ENCODE assay signal across 8 mouse cellular contexts in the genomic region with DNA sequence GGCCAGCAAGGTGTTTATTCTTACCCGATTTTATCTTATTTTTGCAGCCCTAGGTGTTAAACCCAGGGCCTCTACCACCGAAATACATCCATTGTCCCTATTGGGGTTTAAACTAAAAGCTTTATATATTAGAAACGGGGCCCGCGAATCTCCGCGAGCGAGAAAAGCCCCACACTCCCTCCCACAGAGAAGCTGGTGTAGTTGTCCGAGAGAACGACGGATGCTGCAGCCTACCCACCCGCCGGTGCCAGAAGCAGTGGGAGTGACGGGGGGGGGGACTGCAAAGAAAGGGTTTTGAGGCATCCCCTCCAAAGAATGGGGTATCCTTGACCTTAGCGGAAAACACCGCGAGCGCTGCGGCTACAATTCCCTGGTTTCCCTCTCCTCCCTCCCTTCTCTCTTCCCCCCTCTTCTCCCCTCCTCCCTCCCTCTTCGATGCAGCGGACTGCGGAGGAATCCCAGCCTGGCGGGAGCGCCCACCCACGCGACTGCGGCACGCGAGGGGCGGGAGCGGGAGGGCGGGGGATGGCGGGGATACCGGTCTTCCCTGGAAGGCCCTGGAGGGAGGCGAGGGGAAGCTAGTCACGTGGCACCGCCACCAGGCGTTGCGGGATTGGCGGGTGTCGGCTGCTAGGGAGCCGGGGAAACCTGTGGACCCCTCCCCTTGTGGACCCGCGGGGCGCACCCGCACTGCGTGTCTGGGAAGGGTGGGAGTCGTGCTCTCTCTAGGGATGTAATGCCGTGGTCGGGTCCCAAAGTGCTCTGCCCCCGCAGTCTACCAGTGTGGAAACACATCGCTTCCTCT. TPM values are rescaled to one million over a fixed set of nuclear protein-coding genes. Genes with fewer than 3 reads are reported as not detected.
DNase-seq lines count a peak whose midpoint lies in the region; ATAC-seq lines count a peak whose summit lies in the region.

No protein-coding gene starts in this region.

- H3K27me3 ChIP-seq in embryonic facial prominence, embryonic 12.5 days, result peaks cover 46% of the 10 kb centered on the region
- peaks cover 34% of the 10 kb centered on the region for H3K27me3 ChIP-seq in heart, embryonic 12.5 days (replicated peaks)
- H3K27me3 ChIP-seq in liver, embryonic 15.5 days, result peaks cover 78% of the 10 kb centered on the region
- H3K27me3 ChIP-seq in neural tube, embryonic 11.5 days (ENCODE audit: control insufficient read depth, insufficient read depth, low read length), result peaks cover 11% of the 10 kb centered on the region

- DNase-seq in CD4-positive, CD25-positive, alpha-beta regulatory T cell, adult 2 months (ENCODE audit: low read depth, low spot score), result peak; percentile 44
- peak; percentile 81 for DNase-seq in adrenal gland, postnatal 10 days
- DNase-seq in kidney, postnatal 36 days, result peak; percentile 41 to 68
- DNase-seq in neural tube, embryonic 11.5 days (ENCODE audit: low spot score), result peak; percentile 90
- peak; percentile 57 to 62 for DNase-seq in urinary bladder, adult 18-20 months (ENCODE audit: low spot score in 2 of 2)

- peaks cover 15% of the 10 kb centered on the region; the same call in 1 of the 2 replicates for H3K4me1 ChIP-seq in embryonic facial prominence, embryonic 12.5 days
- H3K4me1 ChIP-seq in heart, embryonic 12.5 days (replicated peaks), result peaks cover 25% of the 10 kb centered on the region
- H3K4me1 ChIP-seq in liver, embryonic 15.5 days (replicated peaks), result peaks cover 50% of the 10 kb centered on the region
- no peaks in the 10 kb centered on the region for H3K4me1 ChIP-seq in neural tube, embryonic 11.5 days (ENCODE audit: control insufficient read depth, insufficient read depth, low read length)

- H3K4me3 ChIP-seq in embryonic facial prominence, embryonic 12.5 days, result peak overlapping the region; percentile 47
- peak overlapping the region; percentile 60 for H3K4me3 ChIP-seq in heart, embryonic 12.5 days
- H3K4me3 ChIP-seq in liver, embryonic 15.5 days (replicated peaks), result peak overlapping the region; percentile 58
- peak overlapping the region; percentile 29 for H3K4me3 ChIP-seq in neural tube, embryonic 11.5 days (ENCODE audit: low read depth, low read length)

- H3K4me2 ChIP-seq in embryonic facial prominence, embryonic 12.5 days (replicated peaks), result peak overlapping the region; percentile 88
- peak overlapping the region; percentile 97 for H3K4me2 ChIP-seq in heart, embryonic 12.5 days
- H3K4me2 ChIP-seq in liver, embryonic 15.5 days, result peak overlapping the region; percentile 91
- peak overlapping the region; percentile 81 for H3K4me2 ChIP-seq in neural tube, embryonic 11.5 days (ENCODE audit: low read depth)

- peak overlapping the region; percentile 48 for H3K9ac ChIP-seq in embryonic facial prominence, embryonic 12.5 days
- H3K9ac ChIP-seq in heart, embryonic 12.5 days, result peak overlapping the region; percentile 64
- H3K9ac ChIP-seq in liver, embryonic 15.5 days, result peak overlapping the region; percentile 46; the same call in 1 of the 2 replicates
- H3K9ac ChIP-seq in neural tube, embryonic 11.5 days (ENCODE audit: low read length), result peak overlapping the region; percentile 37

- peak; percentile 81 for ATAC-seq in embryonic facial prominence, embryonic 12.5 days (ENCODE audit: insufficient number of reproducible peaks, insufficient read depth, low FRiP score, low TSS enrichment)
- ATAC-seq in heart, embryonic 12.5 days (ENCODE audit: insufficient number of reproducible peaks, low FRiP score), result peak; percentile 84
- peak; percentile 48 for ATAC-seq in liver, embryonic 15.5 days (ENCODE audit: insufficient read depth)
- ATAC-seq in neural tube, embryonic 11.5 days (ENCODE audit: insufficient read depth, low FRiP score, low TSS enrichment), result peak; percentile 91

- no peaks in the 10 kb centered on the region for H3K9me3 ChIP-seq in embryonic facial prominence, embryonic 12.5 days
- H3K9me3 ChIP-seq in heart, embryonic 12.5 days (replicated peaks), result no peaks in the 10 kb centered on the region
- no peaks in the 10 kb centered on the region for H3K9me3 ChIP-seq in liver, embryonic 15.5 days (replicated peaks)
- H3K9me3 ChIP-seq in neural tube, embryonic 11.5 days (ENCODE audit: control insufficient read depth, low read length), result no peaks in the 10 kb centered on the region

- peak overlapping the region; percentile 72 for H3K27ac ChIP-seq in embryonic facial prominence, embryonic 12.5 days
- peak overlapping the region; percentile 47; the same call in 1 of the 2 replicates for H3K27ac ChIP-seq in heart, embryonic 12.5 days (ENCODE audit: poor library complexity, severe bottlenecking)
- no peak overlapping the region for H3K27ac ChIP-seq in liver, embryonic 15.5 days (replicated peaks)
- peak overlapping the region; percentile 58 for H3K27ac ChIP-seq in neural tube, embryonic 11.5 days (ENCODE audit: low read depth, low read length)

- no peaks in the 10 kb centered on the region for H3K36me3 ChIP-seq in embryonic facial prominence, embryonic 12.5 days
- no peaks in the 10 kb centered on the region for H3K36me3 ChIP-seq in heart, embryonic 12.5 days
- no peaks in the 10 kb centered on the region for H3K36me3 ChIP-seq in liver, embryonic 15.5 days (replicated peaks)
- H3K36me3 ChIP-seq in neural tube, embryonic 11.5 days (ENCODE audit: control insufficient read depth, insufficient read depth, low read length), result no peaks in the 10 kb centered on the region

- under 1% methylated on average over 52 of the region's 52 CpGs for WGBS in embryonic facial prominence, embryonic 12.5 days
- WGBS in heart, embryonic 12.5 days, result under 1% methylated on average over 47 of the region's 52 CpGs
- 1% methylated on average over 52 of the region's 52 CpGs for WGBS in liver, embryonic 15.5 days (ENCODE audit: insufficient replicate concordance)
- WGBS in neural tube, embryonic 11.5 days, result 0% methylated on average over 47 of the region's 52 CpGs

RNA-seq across cellular contexts. Expression of gene Rnf19b, which starts 9.4 kb away (rescaled TPM):
- 10 to 100 TPM; 23.6 to 25.1 TPM for total RNA-seq in adrenal gland, postnatal 10 days (2021)
- polyA plus RNA-seq in embryonic facial prominence, embryonic 12.5 days (2016; fragmentation: Nextera tagmentation; extraction: Ambion mirVana), result 10.9 and 11.3 TPM in 2 replicates
- polyA plus RNA-seq in heart, embryonic 12.5 days (2016; fragmentation: Nextera tagmentation; extraction: Ambion mirVana), result 8.1 and 8.2 TPM in 2 replicates
- 4.8 and 5.5 TPM in 2 replicates for polyA plus RNA-seq in liver, embryonic 15.5 days (2015; fragmentation: Nextera tagmentation; extraction: Ambion mirVana)
- polyA plus RNA-seq in neural tube, embryonic 11.5 days (2014; fragmentation: Nextera tagmentation; extraction: Ambion mirVana), result 11.8 and 13.6 TPM in 2 replicates

RNA-seq across cellular contexts. Expression of gene Tmem54, which starts 56.6 kb away (rescaled TPM):
- not detected for total RNA-seq in adrenal gland, postnatal 10 days (2021)
- polyA plus RNA-seq in embryonic facial prominence, embryonic 12.5 days (2016; fragmentation: Nextera tagmentation; extraction: Ambion mirVana), result 6.3 and 7.6 TPM in 2 replicates
- 0.24 and 0.34 TPM in 2 replicates for polyA plus RNA-seq in heart, embryonic 12.5 days (2016; fragmentation: Nextera tagmentation; extraction: Ambion mirVana)
- 1.2 and 1.9 TPM in 2 replicates for polyA plus RNA-seq in liver, embryonic 15.5 days (2015; fragmentation: Nextera tagmentation; extraction: Ambion mirVana)
- 1.5 TPM in 2 replicates for polyA plus RNA-seq in neural tube, embryonic 11.5 days (2014; fragmentation: Nextera tagmentation; extraction: Ambion mirVana)

RNA-seq across cellular contexts. Expression of gene Ak2, which starts 56.9 kb away (rescaled TPM):
- 100 to 1,000 TPM; 244 to 274 TPM for total RNA-seq in adrenal gland, postnatal 10 days (2021)
- 184 and 185 TPM in 2 replicates for polyA plus RNA-seq in embryonic facial prominence, embryonic 12.5 days (2016; fragmentation: Nextera tagmentation; extraction: Ambion mirVana)
- polyA plus RNA-seq in heart, embryonic 12.5 days (2016; fragmentation: Nextera tagmentation; extraction: Ambion mirVana), result 164 and 167 TPM in 2 replicates
- 119 and 121 TPM in 2 replicates for polyA plus RNA-seq in liver, embryonic 15.5 days (2015; fragmentation: Nextera tagmentation; extraction: Ambion mirVana)
- 133 and 134 TPM in 2 replicates for polyA plus RNA-seq in neural tube, embryonic 11.5 days (2014; fragmentation: Nextera tagmentation; extraction: Ambion mirVana)
